Mouse (Mus musculus): ENCODE results near the gene Rybp.

Rybp gene

DNA sequence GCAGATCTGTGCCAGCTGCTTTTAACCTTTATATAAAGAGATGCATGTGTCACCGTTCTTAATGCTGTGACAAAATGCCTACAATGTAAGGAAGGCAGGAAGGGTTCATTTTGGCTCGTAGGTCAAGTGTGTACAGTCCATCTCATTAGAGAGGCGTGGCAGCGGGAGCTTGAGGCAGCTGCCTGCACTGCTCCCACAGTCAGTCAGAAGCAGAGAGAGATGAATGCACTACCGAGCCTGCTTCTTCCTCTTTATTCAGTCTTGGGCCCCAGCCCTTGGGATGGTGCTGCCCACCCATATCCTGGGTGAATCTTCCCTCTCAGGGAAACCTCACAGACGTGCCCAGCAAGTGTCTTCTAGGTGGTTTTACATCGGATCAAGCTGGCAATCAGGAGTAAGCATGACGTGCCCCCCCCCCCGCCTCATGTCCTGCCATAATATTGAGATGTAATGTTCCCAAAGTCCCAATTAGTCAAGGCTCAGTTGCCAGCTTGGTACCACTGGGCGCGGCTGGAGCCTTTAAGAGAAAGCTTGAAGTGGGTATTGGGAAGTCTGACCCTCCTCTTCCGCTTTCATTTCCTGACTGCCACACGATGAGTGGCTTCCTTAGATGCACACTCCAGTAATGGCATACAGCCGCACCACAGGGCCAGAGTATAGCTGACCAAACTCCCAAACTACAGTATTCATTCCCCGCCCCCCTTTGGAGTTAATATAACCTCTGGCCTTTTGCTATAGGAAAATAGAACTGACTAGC, 96.3 kb downstream of the Rybp start:
- in situ Hi-C loops (cut with MseI, MboI): no loop called here

DNA sequence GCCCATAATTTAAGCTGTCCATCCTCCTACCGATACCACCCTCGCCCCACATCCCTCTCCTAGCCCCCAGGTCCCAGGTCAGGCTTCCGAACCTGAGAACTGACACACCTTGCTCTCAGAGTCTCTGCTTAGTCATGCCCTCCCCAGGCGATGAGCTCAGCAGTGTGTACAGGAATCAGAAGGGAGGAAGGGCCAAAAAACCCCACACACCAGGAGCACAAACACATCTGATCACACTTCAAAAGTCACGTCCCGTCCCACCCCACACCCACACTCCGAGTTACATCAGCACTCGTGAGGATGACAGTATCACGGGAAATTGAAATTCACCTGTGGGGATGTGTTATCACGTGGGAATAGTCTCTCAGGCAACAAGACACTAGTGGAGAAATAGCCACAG, 97.0 kb downstream of the Rybp start:
- in situ Hi-C loops (cut with MseI, MboI): no loop called here

DNA sequence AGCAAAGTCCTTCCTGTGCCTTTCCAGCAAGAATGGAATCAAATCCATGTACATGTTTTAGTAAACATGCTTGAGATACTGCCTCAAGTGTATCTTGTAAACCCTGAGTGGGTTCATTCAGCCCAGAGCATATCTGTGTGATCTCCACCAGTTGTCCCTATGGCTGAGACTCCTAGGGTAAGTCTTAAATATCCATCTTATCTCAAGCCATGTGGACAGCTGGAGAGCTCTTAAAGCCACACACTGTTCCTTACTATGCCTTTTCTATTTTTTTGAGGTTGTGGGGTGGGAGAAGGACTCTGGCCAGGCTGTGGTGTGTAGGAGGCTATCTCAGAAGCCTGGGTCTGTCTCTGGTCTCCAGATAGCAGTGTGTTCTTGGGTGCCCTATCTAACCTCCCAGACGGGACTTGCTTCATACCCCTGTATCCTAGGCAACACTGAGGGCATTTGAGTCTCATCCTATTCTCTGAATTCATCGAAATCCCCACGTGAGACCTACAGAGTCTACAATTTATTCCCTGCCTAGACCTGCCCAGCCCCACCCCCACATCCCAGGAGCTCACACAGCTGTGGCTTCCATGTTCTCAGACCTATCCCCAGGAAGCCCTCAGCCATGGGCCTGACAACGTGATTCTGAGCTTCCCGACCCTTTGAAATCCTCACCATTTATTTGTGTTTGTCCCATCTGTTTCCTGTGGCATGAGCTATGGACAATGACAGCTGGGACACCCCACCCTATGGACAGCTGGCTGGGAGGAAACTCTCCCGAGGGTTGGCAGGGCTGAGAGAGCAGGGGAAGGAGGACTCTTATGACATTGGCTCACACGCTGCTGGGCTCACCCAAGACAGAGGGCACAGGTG, 98.2 kb downstream of the Rybp start:
- in situ Hi-C loops (cut with MseI, MboI): no loop called here

- in situ Hi-C loops (cut with MseI, MboI): no loop called here
Measured at GRCm38 (mm10) chr6:100187821-100188220, 99.5 kb downstream of the Rybp start.

DNA sequence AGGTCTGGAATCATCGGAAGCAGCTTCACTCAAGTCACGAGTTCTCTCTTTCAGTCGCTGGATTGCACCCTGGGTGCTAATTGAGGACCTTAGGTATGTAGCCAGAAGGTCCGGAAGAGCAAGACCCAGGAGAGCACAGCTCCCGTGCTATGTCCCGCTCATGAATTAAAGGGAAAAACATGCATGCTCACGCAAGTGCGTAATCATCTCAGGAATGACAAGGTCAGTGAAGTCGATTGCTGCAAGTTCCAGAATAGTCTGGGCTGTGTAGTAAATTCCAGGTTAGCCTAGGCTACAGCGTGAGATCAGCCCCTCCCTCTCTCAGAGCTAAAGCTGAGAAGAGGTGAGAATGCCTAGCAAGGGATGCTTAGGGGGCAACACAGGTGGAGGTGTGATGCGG, 100.5 kb downstream of the Rybp start:
- in situ Hi-C loops (cut with MseI, MboI): no loop called here

DNA sequence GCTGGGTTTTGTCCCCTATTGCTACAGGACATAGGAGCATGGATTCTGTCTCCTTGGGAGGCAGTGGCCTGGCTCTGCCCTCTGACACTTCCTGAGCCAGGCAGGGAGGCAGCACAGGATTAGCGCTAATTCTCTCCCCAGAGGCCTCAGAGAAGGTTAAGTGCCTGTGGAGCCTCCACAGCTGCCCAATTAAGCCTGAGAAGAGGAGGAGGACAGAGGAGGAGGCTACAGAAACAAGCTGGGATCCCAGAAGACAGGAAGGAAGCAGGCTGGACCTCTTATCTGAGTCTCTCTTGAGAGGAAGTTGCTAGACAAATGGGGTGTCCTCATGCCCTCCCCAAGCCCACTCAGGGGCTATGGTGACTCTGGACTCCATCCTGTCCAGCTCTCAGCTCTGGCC, 101.8 kb downstream of the Rybp start:
- in situ Hi-C loops (cut with MseI, MboI): no loop called here

- in situ Hi-C loops (cut with MseI, MboI): no loop called here
Measured at GRCm38 (mm10) chr6:100183344-100183743, 103.9 kb downstream of the Rybp start.

GRCm38 (mm10) chr6:100180883-100181262, 106.4 kb downstream of the Rybp start:
- in situ Hi-C loops (cut with MseI, MboI): no loop called here

DNA sequence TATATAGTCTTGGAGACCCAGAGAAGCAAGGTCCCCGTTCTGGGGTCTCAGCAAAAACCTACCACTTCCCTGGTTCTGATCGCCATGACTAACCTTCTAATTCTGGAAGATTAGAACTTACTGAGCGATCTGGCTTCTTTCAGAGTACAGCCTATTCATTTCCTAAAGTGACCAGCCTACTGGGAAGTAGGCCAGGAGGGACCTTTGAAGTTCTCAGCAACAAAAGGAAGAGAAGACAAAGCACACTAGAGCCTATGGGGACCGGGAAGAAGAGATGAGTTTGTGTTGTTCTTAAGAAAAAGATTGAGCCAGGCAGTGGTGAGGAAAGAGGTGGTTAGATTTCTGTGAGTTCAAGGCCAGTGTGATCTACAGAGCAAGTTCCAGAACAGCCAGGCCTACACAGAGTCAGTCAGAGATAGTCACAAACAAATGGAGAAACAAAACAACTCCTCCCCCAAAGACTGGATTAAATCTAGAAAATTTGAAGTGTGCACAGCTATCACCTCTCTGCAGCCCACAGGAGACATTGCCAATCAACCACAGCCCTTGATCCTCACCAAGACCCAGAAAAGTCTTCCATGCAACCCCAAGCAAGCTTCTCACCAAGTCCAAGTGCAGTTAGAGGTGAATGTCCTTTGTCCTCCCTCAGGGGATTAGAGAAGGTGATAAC, 106.9 kb downstream of the Rybp start:
- in situ Hi-C loops (cut with MseI, MboI): no loop called here

DNA sequence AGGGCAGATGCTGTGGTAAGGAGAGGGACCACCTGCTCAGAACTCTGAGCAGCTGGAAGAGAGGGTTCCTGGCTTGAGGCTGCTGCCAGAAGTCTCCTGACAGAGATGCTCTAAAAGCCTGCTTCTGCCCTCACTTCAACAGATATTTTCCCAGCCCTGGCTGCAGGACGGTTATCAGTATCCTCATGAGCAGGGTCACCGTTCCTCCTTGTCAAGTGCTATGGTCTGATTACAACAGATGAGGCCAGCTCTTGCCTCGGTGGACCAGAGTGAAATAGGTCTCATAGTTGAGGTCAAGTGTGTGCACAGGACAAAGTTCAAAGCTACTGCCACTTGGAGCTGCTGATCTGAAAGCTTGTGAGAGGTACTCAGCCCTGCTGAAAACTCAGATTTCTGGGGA, 108.5 kb downstream of the Rybp start:
- in situ Hi-C loops (cut with MseI, MboI): no loop called here
